Mouse (Mus musculus) lung, postnatal 36 days (tissue): ENCODE measurements at regions not wholly inside any gene's neighbourhood (a gene's known extent, or its start where the extent isn't known, plus 50 kb on each side); places are given as distances from the start of the nearest gene placed in this dataset.

Source experiments
- DNase-seq: peaks from one replicate; pipeline ENCODE4 v3.0.0; 2022; ENCODE audit warnings: mixed read lengths

DNA sequence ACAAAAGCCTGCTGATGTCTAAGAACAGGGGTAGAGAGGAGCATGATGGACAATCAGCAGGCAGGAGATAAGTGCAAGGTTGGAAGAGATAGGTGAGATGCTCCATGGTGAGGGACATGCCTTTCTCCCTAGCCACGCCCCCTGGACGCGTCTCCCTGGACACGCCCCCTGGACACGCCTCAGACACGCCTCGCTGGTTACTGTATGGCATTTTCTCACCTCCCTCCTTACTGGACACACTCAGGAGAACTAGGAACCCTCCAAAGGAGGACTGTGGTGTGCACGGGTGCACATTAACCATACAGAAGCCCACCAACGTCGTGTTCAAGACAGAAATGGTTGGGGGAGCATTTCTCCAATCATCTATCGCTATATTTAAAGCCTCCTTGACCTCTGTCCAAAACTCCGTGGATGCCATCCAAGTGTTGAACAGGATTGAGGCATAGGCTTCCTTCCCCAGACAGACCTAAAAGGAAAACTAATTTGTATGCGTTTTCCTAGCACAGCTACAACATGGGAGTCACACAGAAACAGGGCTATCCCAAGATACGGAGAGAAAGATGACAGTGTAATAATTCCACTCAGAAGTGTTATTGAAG lies 168.4 kb upstream of the Fam19a5 start:
- no peak for DNase-seq

DNA sequence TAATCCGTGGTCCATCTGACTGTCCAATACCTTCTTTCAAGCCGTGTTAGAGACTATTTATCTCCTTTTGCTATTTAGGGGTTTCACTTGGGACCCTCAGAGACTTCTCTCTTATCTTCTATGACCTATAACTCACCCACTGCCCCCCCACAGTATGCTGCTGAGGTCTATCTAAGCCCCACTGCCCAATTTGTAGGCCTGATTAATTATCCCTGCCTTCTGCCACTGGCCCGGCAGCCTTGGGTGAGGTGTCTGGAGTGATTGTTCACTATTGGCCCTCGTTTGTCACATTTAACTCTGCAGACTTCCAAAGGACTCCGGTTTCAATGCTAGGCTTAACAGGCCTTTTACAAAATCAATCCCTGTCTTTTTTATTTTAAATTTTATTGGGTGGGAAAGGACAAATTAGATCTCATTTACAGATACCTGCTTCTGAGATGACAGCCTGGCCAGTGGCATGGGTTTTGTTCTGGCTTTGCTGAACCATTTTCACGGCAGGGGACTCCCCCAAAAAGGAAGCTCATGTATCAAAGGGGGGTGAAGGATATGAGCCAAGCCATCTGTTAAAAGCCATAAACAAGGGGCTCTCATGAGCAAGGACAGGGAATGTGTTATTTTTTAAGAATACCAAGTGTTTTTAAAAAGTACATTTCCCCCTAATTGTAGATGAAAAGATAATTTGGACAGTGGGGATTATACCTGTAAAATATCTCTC lies 160.4 kb upstream of the Fam19a5 start:
- no peak for DNase-seq

DNA sequence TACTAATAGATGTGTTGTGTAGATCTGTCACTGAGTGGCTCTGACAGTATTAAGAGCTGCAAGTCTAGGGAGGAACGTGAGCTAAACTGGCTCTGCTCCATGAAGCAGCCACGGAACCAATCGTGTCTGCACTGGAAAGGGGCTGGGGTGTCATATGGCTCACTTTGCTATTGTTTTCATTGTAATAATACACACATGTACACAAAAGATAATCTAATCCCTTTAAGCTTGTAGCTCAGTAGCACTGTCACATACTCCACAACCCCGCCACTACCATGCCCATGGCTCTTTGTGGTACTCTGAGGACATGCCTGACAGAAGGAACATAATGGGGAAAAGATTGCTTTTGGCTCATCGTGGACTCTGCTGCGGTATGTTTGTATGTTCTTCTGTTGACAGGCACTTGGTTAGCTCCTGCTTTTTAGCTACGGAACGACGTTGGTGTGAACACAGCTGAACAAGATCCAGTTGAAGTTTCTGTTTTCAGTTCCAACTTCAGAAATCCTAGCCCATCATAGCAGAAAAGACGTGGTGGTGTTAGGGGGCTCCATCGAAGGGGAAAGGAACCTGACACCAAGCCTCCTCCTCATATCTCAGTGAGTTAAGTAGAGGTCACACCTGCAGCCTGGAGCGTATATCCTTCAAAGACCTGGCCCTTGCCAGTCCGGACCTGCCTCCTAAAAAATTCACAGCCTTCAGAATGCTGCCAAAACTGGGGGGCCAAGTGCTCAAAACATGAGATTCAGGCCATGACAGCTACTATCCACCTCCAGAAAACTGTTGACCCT lies 159.6 kb upstream of the Fam19a5 start:
- no peak for DNase-seq

DNA sequence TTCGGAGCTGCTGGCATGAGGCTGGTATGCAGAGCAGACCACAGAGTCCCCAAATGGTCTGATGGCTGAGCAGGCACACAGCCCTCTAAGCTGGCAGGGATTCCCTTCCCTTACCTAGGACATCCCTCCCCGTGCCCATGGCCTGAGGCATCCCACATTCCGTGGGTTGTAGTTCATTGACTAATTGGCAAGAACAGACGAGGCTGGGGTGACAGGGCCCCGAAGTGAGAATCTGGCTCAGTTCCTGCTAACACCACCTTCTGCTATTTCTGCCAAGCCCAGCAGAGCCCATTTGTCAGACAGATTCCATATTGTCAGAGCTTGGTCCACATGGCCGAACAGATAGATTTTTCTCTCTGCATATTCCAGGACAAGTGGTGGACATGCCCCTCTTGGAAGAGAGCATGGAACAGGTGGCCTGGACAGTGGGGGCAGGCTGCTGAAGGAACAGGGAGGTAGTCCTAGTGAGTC lies 157.6 kb upstream of the Fam19a5 start:
- no peak for DNase-seq

DNA sequence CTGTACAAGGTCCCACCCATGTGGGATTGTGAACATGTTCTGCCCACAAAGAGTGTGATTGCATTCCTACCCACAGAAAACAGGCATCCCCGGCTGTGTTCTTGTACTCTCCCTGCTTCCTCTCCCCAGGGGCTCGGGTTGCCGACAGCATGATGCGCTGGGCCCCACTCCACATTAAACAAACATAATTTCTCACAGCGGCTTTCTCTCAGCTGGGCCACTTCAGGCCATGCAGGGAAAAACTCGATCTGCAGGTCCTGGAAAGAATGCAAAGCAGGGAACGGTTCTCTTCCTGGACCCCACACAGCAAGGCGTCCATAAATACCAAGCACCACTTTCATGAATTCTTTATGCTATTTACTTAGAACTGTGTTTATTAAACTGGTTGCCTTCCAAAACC lies 152.7 kb upstream of the Fam19a5 start:
- DNase-seq: peak; percentile 38

DNA sequence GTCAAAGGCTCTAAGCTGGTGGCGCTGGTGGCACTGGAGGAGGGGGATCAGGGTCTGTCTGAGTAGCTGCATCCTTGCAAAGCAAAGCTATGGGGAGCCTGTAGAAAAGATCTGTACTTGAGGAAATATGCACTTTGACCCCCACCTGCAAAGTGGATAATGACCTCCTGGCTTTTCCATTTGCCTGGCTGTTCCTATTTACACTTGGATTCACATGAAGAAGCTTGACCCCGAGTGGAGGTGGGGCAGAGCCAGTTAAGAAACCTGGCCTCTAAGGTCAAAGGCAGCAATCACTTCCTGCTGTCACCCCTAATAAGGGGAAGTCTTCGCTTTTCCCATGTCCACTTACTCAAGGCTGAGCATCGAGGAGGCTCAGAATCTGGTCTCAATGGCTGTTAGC lies 145.7 kb upstream of the Fam19a5 start:
- DNase-seq: no peak

DNA sequence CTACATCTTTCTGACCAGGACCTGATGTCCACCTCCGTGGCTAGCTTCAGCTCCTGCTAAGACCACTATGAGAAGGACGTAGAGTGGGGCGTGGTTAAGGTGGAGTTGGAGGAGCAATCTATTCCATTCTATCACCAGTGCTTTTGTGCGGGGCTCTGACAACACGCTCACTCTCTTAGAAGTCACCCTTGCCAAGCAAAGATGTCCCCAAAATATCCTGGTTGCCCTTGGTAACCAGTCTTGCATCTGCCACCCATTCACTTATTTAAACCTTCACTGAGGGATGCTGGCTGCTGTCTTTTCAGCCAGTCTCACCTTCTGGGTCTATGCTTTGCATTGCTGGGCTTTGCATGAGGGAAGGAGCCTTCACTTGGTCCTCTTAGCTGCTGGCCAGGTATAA lies 138.4 kb upstream of the Fam19a5 start:
- DNase-seq: no peak

DNA sequence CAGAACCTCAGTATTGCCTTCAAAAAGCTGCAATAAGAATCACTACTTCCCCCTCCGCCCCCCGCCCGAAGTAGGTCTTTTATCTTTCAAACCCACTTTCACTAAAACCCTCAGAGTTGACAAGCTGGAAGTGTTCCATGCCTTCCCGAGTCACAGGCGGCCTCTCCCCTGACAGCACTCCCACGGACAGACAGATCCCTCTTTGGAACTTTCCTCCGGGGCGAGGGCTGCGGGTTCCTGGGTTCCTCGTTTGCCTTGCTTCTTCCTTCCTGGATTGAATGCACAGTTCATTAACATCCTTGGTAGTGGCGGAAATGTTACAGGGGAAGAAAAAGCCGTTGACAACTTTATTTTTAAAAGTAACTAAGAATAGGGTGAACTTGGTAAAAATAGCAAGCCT lies 132.1 kb upstream of the Fam19a5 start:
- no peak for DNase-seq

DNA sequence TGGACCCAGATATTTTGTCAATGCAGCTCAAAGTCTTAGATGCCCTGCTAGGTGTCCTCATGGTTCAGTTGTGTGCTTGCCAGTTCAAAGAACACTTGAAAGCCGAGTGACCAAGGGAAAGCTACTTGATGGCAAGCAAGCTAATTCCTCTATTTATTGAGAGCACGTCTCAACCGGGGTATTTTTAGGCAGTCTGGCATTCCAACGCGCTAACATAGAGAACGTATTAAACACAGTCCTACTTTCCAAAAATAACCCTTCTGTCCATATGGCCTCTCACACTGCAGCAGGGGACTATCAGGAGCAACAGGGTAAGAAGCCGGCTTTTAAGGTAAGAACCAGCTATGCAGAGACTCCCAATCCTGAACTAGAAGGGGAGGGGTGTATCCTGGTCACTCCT lies 128.1 kb upstream of the Fam19a5 start:
- DNase-seq: peak; percentile 9

DNA sequence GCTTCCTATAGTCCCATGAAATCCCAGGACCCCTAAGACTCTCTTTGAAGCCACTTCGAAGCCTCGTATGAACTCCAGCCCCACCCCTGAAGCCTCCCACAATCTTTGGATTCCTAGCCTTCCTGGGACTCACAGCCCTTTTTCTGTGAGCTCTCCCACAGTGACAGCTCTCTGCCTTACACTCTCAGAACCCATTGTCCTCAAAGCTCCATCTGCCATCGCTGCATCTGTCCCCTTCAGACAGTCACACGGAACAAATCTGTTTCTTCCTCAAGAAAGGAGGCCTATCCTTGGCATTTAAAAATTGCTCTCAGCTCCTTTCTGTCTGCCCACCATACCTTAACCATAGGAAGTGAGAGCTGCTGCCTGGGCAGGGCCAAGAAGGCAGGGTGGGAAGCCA lies 122.4 kb upstream of the Fam19a5 start:
- no peak for DNase-seq

DNA sequence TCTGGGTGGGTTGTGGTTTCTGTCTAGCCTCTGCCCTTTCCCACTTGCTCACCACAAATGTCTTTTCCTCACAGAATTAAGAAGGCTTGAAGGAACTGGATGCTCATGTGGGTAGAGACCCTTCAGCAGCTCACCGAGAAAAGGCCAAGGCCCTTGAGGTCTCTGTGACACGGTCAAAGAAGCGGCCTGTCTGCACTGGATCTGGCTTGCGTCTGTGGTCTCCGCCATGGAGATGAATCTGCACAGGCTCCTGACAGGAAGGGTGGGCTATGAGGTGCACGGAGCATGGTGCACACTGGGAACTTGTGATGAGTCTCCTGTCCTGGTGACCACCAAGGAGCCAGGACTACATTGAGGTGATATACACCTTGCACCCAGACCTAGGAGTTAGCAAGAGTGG lies 110.8 kb upstream of the Fam19a5 start:
- DNase-seq: no peak

DNA sequence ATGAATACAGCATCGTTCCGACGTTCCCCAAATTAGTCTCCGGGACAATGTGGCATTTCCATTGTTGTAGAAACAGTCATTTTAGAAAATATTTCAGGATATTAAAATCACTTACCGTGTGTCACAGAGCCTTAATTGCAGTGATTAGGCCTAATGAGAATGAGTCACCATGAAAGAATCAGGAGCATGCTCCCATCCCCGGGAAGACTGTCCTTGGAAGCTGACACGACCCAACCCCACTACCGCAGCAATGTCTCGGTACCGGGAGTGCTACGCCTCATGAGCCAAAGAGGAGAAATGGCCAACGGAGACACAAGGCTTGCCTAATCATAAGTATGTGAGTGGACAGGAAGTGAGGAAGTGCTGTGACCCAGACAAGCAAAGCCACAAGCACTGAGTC lies 110.2 kb upstream of the Fam19a5 start:
- DNase-seq: no peak

DNA sequence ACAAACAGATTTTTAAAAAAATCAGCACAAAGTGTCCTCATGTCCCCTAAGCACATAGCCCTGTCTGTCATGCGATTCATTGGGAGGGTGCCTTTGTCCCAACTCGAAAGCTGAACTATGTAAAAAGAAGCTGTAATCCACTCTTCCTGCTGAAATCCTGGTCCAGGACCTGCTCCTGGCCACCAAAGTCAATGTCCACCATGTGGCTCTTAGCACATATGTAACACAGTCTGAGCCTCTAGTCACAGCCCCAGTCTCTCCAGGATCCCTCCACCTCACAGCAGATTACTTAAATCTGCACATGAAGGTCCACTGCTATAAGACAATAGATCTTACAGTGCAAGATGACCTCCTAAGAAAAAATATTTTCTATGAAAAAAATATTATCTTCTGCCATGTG lies 108.5 kb upstream of the Fam19a5 start:
- DNase-seq: no peak

DNA sequence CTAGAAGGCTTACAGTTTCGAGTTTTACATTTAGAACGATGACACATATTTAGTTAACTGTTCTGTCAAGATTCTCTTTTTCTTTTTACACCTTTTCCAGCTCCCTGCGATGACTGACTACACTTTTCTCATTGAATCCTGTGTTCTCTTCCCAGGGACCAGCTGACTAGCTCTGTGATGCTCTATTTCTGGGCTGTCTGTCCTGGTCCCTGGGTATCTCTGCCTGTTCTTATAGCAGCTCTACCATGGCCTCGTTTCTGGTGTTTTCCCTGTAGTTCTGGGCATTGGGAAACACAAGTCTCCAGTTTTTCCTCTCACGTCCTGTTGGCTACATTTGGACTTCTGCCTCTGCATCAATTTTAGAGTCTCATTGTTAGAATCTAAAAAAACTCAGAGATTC lies 106.5 kb upstream of the Fam19a5 start:
- DNase-seq: no peak

DNA sequence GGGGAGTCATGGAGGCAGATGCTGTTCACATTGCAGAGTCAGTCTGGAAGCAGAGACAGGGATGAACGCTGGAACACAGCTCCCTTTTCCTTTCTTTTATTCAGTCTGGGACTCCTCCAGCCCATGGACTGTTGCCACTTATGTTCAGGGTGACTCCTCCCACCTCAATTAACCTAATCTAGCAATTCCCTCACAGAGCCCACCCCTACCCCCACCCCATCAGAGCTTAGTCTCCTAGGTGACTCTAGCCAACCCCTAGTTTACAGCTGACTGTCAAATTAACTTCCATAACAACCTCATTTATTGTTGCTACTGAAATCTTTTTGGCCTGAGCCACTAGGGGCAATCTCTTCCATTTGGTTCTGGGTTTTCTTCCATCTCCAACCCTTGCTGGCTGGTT lies 85.2 kb upstream of the Fam19a5 start:
- DNase-seq: no peak

DNA sequence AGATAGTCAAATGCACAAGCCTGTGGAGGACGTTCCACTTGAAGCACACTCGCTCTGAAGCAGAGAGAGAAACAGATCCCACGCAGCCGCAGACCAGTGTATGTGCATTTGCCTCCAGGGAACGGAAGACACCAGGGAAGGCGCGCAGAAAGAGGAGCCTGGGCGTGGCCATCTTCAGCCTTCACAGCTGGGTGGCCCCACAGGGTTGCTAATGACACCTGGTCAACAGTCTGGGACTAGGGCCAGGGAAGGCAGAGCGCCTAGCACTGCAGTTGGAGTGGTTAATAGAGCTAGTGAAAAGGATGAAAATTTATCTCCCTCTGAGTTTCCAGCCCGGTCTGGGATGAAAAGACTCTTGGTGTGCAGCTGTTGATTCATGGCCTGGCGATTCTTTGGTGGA lies 67.9 kb upstream of the Fam19a5 start:
- DNase-seq: no peak

DNA sequence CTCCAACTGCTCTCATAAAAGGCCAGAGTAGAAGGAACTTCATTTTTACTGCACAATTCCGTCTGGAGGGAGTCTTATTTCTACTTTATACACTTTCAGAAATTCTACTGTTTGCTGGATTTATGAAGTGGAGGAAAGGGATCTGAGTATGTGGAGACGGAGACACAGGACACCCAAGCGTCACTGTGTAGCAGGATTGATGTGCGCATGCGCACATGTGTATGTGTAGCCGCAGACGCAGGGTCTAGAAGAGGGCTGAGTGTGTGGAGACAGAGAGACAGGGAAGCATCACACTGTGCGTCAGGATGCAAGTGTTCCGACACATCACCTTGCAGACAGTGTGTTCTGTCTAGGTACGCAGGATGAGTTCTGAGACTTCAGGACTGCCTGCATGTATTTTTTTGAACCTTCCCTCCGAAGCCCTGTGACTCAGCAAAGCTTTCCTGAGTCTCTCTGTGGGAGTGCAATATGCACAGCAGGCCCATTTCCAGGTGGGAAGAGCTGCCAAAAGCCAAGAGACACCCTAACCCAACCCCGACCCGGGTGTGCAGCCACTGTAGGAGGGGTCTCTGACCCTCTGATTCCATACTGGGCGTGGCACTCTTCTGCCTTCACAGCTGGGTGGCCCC lies 67.1 kb upstream of the Fam19a5 start:
- no peak for DNase-seq

DNA sequence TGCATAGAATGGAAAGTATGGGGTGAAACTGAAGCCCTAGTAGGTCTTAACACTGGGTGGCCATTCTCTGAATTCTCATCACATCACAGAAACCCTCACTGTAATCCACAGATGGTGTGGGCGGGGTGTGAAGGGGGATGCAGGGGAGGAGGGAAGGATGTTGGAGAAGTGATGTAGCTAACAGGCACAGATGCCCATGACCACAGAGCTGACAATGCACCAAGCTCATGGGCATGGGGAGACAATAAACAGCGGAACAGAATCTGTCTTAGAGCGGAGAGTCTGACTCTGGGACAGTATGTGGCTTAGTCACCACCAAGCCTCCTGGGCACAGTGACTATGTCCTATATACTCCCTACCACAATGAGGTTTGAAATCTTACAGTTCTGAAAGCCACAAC lies 63.3 kb upstream of the Fam19a5 start:
- no peak for DNase-seq
